Mouse (Mus musculus) brown adipose tissue, adult 24 weeks (tissue): Measurements from ENCODE around the gene Lmtk2. TPM values are rescaled to one million over a fixed set of nuclear protein-coding genes. Genes with fewer than 3 reads are reported as not detected.
A peak's percentile ranks its signal among the peaks of the same experiment; 100 is the strongest.

Experiments
- H3K27ac ChIP-seq: fragments of 200-500 bp; replicated peaks from 2 replicates; pipeline ENCODE4 v1.5.1; 2012; ENCODE audit warnings: low read depth, mild to moderate bottlenecking, low read length
- H3K4me1 ChIP-seq: fragments of 200-500 bp; 2 replicates; pipeline ENCODE4 v1.6.1; 2012; ENCODE audit warnings: low read length, mixed read lengths; ENCODE audit not compliant: control insufficient read depth, insufficient read depth, insufficient read length
- H3K4me3 ChIP-seq: fragments of 200-500 bp; 2 replicates; pipeline ENCODE4 v1.5.1; 2012; ENCODE audit warnings: low read depth, mild to moderate bottlenecking, low read length, moderate library complexity; ENCODE audit not compliant: insufficient read depth
- polyA plus RNA-seq: library from polyadenylated mRNA; stranded (reverse); fragments of >200 nt; gene quantifications from 2 replicates; pipeline ENCODE4 v1.2.4, GENCODE M21; 2012; ENCODE audit not compliant: missing spikeins, insufficient read depth, insufficient read length

Lmtk2 gene
- polyA plus RNA-seq, 1 experiment, result 18.5 TPM

DNA sequence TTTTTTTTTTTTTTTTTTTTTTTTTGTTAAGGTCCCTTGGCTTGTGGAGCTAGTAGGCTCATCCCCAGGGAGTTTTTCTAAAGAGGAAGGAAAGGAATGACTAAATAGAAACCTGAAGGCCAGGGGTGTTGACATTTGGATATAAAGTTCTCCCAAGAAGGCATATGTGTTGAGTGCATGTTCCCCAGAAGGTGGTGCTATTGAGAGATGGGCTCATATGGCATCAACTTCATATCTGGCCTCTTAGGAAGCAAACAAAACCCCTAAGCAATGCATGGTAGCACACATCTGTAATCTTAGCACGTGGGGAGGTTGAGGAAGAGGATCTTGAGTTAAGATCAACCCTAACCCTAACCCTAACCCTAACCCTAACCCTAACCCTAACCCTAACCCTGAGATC is 131.2 kb downstream of the Lmtk2 start:
- peaks cover 2% of the 10 kb centered on the region; the same call in 1 of the 2 replicates for H3K4me1 ChIP-seq
- H3K4me3 ChIP-seq, result no peak overlapping the region
- no peak overlapping the region for H3K27ac ChIP-seq

DNA sequence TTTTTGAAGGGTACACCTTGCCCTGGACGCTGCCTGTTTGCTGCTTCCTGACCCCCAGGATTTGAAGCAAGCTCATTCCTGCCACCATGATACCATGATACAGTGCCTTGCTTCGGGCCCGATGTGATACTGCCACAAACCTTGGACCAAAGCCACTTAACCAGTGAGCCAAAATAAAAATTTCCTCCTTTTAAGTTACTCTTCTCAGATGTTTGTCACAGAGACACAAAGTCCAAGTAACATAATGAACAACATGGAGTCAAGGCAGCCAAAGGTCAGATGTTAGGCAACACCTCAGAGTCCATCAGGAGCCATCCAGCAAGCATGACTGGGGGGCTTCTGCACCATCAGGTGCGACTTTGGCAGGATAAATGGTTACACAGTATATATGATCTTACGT is 132.3 kb downstream of the Lmtk2 start:
- H3K4me3 ChIP-seq, result no peak overlapping the region
- peak overlapping the region; percentile 40; the same call in 1 of the 2 replicates for H3K27ac ChIP-seq
- peaks cover 2% of the 10 kb centered on the region; the same call in 1 of the 2 replicates for H3K4me1 ChIP-seq

DNA sequence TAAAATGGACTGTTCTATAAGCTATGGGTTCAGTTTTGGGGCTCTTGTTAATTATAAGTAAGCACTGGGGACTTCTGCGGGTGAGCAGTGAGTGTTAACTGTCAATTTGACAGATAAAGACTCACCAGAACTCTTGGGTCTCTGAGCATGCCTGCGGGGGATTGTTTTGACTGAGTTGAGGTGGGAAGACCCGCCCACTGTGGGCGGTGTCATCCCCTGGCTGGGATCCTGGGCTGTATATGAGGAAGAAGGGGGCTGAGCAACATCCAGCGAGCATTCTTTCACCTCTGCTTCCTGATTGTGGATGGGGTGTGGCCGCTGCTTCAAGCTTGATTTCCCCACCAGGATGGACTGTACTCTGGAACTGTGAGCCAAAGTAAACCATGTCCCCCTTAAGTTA is 134.0 kb downstream of the Lmtk2 start:
- H3K27ac ChIP-seq, result peak overlapping the region; percentile 82
- H3K4me1 ChIP-seq, result peaks cover 3% of the 10 kb centered on the region
- H3K4me3 ChIP-seq, result no peak overlapping the region

DNA sequence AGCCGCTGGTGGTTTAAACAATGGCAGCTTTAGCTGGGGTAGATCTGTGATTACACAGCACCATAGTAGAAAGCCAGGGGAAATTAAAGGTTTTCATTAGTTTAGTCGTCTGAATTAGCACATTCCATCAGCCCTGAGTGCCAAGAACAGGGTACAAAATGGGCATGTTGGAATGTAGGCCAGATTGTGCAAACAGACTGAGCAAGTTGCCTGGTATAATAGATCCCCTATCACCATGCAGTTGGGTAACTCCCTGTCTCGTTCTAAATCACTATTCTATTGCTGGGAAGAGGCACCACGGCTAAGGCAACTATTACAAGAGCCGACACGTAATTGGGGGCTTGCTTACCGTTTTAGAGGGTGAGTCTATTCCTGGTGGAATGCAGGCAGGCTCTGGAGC is 134.5 kb downstream of the Lmtk2 start:
- Histone ChIP-seq H3K4me1 (peaks cover 4% of the 10 kb centered on the region), H3K27ac (peak overlapping the region; percentile 82), H3K4me3 (no peak overlapping the region)

Other genes starting within 250 kb of the Lmtk2 start
- gene Ankrd61, start 202.8 kb upstream of the Lmtk2 start, polyA plus RNA-seq, result not detected in 2 replicates
- gene Aimp2, start 190.6 kb upstream of the Lmtk2 start, polyA plus RNA-seq, result 17.7 and 21.1 TPM in 2 replicates
- gene Pms2, start 190.5 kb upstream of the Lmtk2 start, polyA plus RNA-seq, result 2.9 and 3.0 TPM in 2 replicates
- gene Gm42421, start 172.3 kb upstream of the Lmtk2 start, polyA plus RNA-seq, result not detected in 2 replicates
- not detected in 2 replicates for gene Rsph10b, start 167.4 kb upstream of the Lmtk2 start, polyA plus RNA-seq
- gene Ccz1, start 85.6 kb upstream of the Lmtk2 start, polyA plus RNA-seq, result 44.3 and 48.2 TPM in 2 replicates
- not detected in 2 replicates for gene Ocm, start 73.8 kb upstream of the Lmtk2 start, polyA plus RNA-seq
- gene Bhlha15, start 89.8 kb downstream of the Lmtk2 start, polyA plus RNA-seq, result not detected in 2 replicates
- gene Tecpr1, start 123.2 kb downstream of the Lmtk2 start, polyA plus RNA-seq, result 25.9 and 41.4 TPM in 2 replicates
- 230 and 282 TPM in 2 replicates for gene Bri3, start 144.0 kb downstream of the Lmtk2 start, polyA plus RNA-seq